Mouse (Mus musculus) stomach, embryonic 16.5 days (tissue): Measurements from ENCODE around the gene Ankrd28. TPM values are rescaled to one million over a fixed set of nuclear protein-coding genes. Genes with fewer than 3 reads are reported as not detected.

ENCODE experiments used
- ATAC-seq: fragments of 200-750 bp; cut with Nextera tagmentation; 2 replicates; pipeline ENCODE4 v1.8.0; 2017; ENCODE audit warnings: moderate number of reproducible peaks, moderate TSS enrichment; ENCODE audit not compliant: insufficient read depth, low FRiP score
- H3K27ac ChIP-seq: fragments of 300-500 bp; sonication (generic); 2 replicates; pipeline ENCODE4 v1.5.1; 2014; ENCODE audit warnings: low read length
- H3K27me3 ChIP-seq: fragments of 300-500 bp; sonication (generic); 2 replicates; pipeline ENCODE4 v1.6.1; 2014; ENCODE audit warnings: low read length, control low read depth, mixed read lengths; ENCODE audit not compliant: control insufficient read depth, insufficient read depth
- H3K36me3 ChIP-seq: fragments of 300-500 bp; sonication (generic); 2 replicates; pipeline ENCODE4 v1.6.1; 2014; ENCODE audit warnings: low read length; ENCODE audit not compliant: control insufficient read depth, insufficient read depth
- H3K4me1 ChIP-seq: fragments of 300-500 bp; sonication (generic); 2 replicates; pipeline ENCODE4 v1.6.1; 2014; ENCODE audit warnings: low read length, control low read depth, mixed read lengths; ENCODE audit not compliant: control insufficient read depth, insufficient read depth
- H3K4me2 ChIP-seq: fragments of 300-500 bp; sonication (generic); 2 replicates; pipeline ENCODE4 v1.6.1; 2014; ENCODE audit warnings: low read depth, low read length, mixed read lengths
- H3K4me3 ChIP-seq: fragments of 300-500 bp; sonication (generic); replicated peaks from 2 replicates; pipeline ENCODE4 v1.5.1; 2014; ENCODE audit warnings: mild to moderate bottlenecking, low read length
- H3K9ac ChIP-seq: fragments of 300-500 bp; sonication (generic); 2 replicates; pipeline ENCODE4 v1.6.1; 2014; ENCODE audit warnings: low read length
- H3K9me3 ChIP-seq: fragments of 300-500 bp; sonication (generic); replicated peaks from 2 replicates; pipeline ENCODE4 v1.6.1; 2016; ENCODE audit warnings: low read length, control low read depth; ENCODE audit not compliant: control insufficient read depth
- WGBS: fragments of 180-500 bp; shearing (Covaris S2); extraction: QIAGEN DNeasy Blood & Tissue Kit; methylation state at CpG from one replicate; pipeline ENCODE4 v1.1.7; 2014; 5-methylcytosine and 5-hydroxymethylcytosine counted together
- polyA plus RNA-seq: library from polyadenylated mRNA; unstranded; fragments of >200 nt; fragmentation: Nextera tagmentation; extraction: Ambion mirVana; gene quantifications from 2 replicates; pipeline ENCODE4 v1.2.1, GENCODE M21; 2015

Ankrd28 gene
- polyA plus RNA-seq, 1 experiment from 2014 or later, result 8.4 TPM

- Histone ChIP-seq H3K36me3 (peaks cover 9% of the 10 kb centered on the region; the same call in 1 of the 2 replicates), H3K27ac (no peak overlapping the region), H3K4me1 (no peaks in the 10 kb centered on the region), H3K9ac (no peak overlapping the region), H3K27me3 (no peaks in the 10 kb centered on the region), H3K4me3 (no peak overlapping the region), H3K9me3 (no peaks in the 10 kb centered on the region), H3K4me2 (no peak overlapping the region)
- 75% methylated on average over 6 of the region's 6 CpGs for WGBS
- no peak for ATAC-seq
Observed at GRCm38 (mm10) chr14:31748239-31748873, 82.1 kb downstream of the Ankrd28 start.

- no peak overlapping the region for H3K4me2 ChIP-seq
- WGBS, result 51% methylated on average over 3 of the region's 3 CpGs
Observed at GRCm38 (mm10) chr14:31742523-31742922, 87.9 kb downstream of the Ankrd28 start.

GRCm38 (mm10) chr14:31734811-31735210, 95.6 kb downstream of the Ankrd28 start:
- 88% methylated on average over 2 of the region's 2 CpGs for WGBS
- H3K4me2 ChIP-seq, result no peak overlapping the region

More at GRCm38 (mm10) chr14:31742523-31742922, 87.9 kb downstream of the Ankrd28 start:
- H3K27me3 ChIP-seq, result no peaks in the 10 kb centered on the region
- ATAC-seq, result no peak
- H3K36me3 ChIP-seq, result peaks cover 10% of the 10 kb centered on the region; the same call in 1 of the 2 replicates
- H3K9ac ChIP-seq, result no peak overlapping the region
- no peaks in the 10 kb centered on the region for H3K4me1 ChIP-seq
- H3K27ac ChIP-seq, result no peak overlapping the region
- no peak overlapping the region for H3K4me3 ChIP-seq
- H3K9me3 ChIP-seq, result no peaks in the 10 kb centered on the region

GRCm38 (mm10) chr14:31727522-31727921, 102.9 kb downstream of the Ankrd28 start:
- Histone ChIP-seq H3K9ac (no peak overlapping the region), H3K27me3 (no peaks in the 10 kb centered on the region), H3K4me2 (no peak overlapping the region), H3K36me3 (0 out of 2 replicates have a peak, but pooled peaks cover 6% of the 10 kb centered on the region), H3K4me1 (no peaks in the 10 kb centered on the region), H3K4me3 (no peak overlapping the region), H3K27ac (no peak overlapping the region), H3K9me3 (no peaks in the 10 kb centered on the region)
- no peak for ATAC-seq
- WGBS, result 80% methylated on average over 3 of the region's 3 CpGs

More at GRCm38 (mm10) chr14:31734811-31735210, 95.6 kb downstream of the Ankrd28 start:
- no peak for ATAC-seq
- Histone ChIP-seq H3K27ac (no peak overlapping the region), H3K4me3 (no peak overlapping the region), H3K4me1 (no peaks in the 10 kb centered on the region), H3K27me3 (no peaks in the 10 kb centered on the region), H3K9ac (no peak overlapping the region), H3K9me3 (no peaks in the 10 kb centered on the region), H3K36me3 (no peaks in the 10 kb centered on the region)

GRCm38 (mm10) chr14:31722746-31723145, 107.7 kb downstream of the Ankrd28 start:
- no peak overlapping the region for H3K4me3 ChIP-seq
- no peak for ATAC-seq
- no peak overlapping the region for H3K4me2 ChIP-seq
- 89% methylated on average over 1 of the region's 1 CpGs for WGBS
- no peaks in the 10 kb centered on the region for H3K27me3 ChIP-seq
- no peaks in the 10 kb centered on the region for H3K4me1 ChIP-seq
- H3K9ac ChIP-seq, result no peak overlapping the region
- H3K36me3 ChIP-seq, result 0 out of 2 replicates have a peak, but pooled peaks cover 8% of the 10 kb centered on the region
- no peak overlapping the region for H3K27ac ChIP-seq
- no peaks in the 10 kb centered on the region for H3K9me3 ChIP-seq

- H3K27ac ChIP-seq, result no peak overlapping the region
- H3K4me2 ChIP-seq, result no peak overlapping the region
- H3K9ac ChIP-seq, result no peak overlapping the region
- H3K4me1 ChIP-seq, result no peaks in the 10 kb centered on the region
- H3K27me3 ChIP-seq, result no peaks in the 10 kb centered on the region
- ATAC-seq, result no peak
- no peak overlapping the region for H3K4me3 ChIP-seq
- 0 out of 2 replicates have a peak, but pooled peaks cover 7% of the 10 kb centered on the region for H3K36me3 ChIP-seq
- 83% methylated on average over 3 of the region's 3 CpGs for WGBS
- no peaks in the 10 kb centered on the region for H3K9me3 ChIP-seq
Observed at GRCm38 (mm10) chr14:31721256-31721655, 109.2 kb downstream of the Ankrd28 start.

GRCm38 (mm10) chr14:31718332-31718731, 112.1 kb downstream of the Ankrd28 start:
- Histone ChIP-seq H3K9me3 (no peaks in the 10 kb centered on the region), H3K9ac (no peak overlapping the region), H3K36me3 (0 out of 2 replicates have a peak, but pooled peaks cover 7% of the 10 kb centered on the region), H3K4me1 (no peaks in the 10 kb centered on the region), H3K4me2 (no peak overlapping the region), H3K27me3 (no peaks in the 10 kb centered on the region), H3K4me3 (no peak overlapping the region), H3K27ac (no peak overlapping the region)
- WGBS, result 77% methylated on average over 2 of the region's 2 CpGs
- ATAC-seq, result no peak

GRCm38 (mm10) chr14:31717360-31717759, 113.1 kb downstream of the Ankrd28 start:
- Histone ChIP-seq H3K4me2 (no peak overlapping the region), H3K27me3 (no peaks in the 10 kb centered on the region), H3K9ac (no peak overlapping the region), H3K4me1 (no peaks in the 10 kb centered on the region), H3K9me3 (no peaks in the 10 kb centered on the region), H3K27ac (no peak overlapping the region), H3K36me3 (0 out of 2 replicates have a peak, but pooled peaks cover 7% of the 10 kb centered on the region), H3K4me3 (no peak overlapping the region)
- no peak for ATAC-seq
- 93% methylated on average over 5 of the region's 5 CpGs for WGBS

GRCm38 (mm10) chr14:31715669-31716068, 114.8 kb downstream of the Ankrd28 start:
- H3K27ac ChIP-seq, result no peak overlapping the region
- H3K36me3 ChIP-seq, result 0 out of 2 replicates have a peak, but pooled peaks cover 10% of the 10 kb centered on the region
- no peak overlapping the region for H3K9ac ChIP-seq
- no peaks in the 10 kb centered on the region for H3K9me3 ChIP-seq
- H3K27me3 ChIP-seq, result no peaks in the 10 kb centered on the region
- no peak overlapping the region for H3K4me3 ChIP-seq
- no peak overlapping the region for H3K4me2 ChIP-seq
- no peaks in the 10 kb centered on the region for H3K4me1 ChIP-seq
- ATAC-seq, result no peak
